Mouse (Mus musculus) stomach, embryonic 15.5 days (tissue): ENCODE results near the gene Mab21l2. TPM values are rescaled to one million over a fixed set of nuclear protein-coding genes. Genes with fewer than 3 reads are reported as not detected.
A peak's percentile ranks its signal among the peaks of the same experiment; 100 is the strongest.

Experiments
- ATAC-seq: fragments of 200-750 bp; cut with Nextera tagmentation; 2 replicates; pipeline ENCODE4 v1.8.0; 2017; ENCODE audit warnings: low read depth, moderate number of reproducible peaks, moderate TSS enrichment; ENCODE audit not compliant: insufficient read depth, low FRiP score
- H3K27ac ChIP-seq: fragments of 300-500 bp; sonication (generic); 2 replicates; pipeline ENCODE4 v1.5.1; 2015; ENCODE audit warnings: mild to moderate bottlenecking, inconsistent platforms
- H3K27me3 ChIP-seq: fragments of 300-500 bp; sonication (generic); replicated peaks from 2 replicates; pipeline ENCODE4 v1.6.1; 2015; ENCODE audit warnings: inconsistent platforms
- H3K36me3 ChIP-seq: fragments of 300-500 bp; sonication (generic); 2 replicates; pipeline ENCODE4 v1.6.1; 2015; ENCODE audit warnings: inconsistent platforms
- H3K4me1 ChIP-seq: fragments of 300-500 bp; sonication (generic); 2 replicates; pipeline ENCODE4 v1.6.1; 2015; ENCODE audit warnings: inconsistent platforms
- H3K4me2 ChIP-seq: fragments of 300-500 bp; sonication (generic); 2 replicates; pipeline ENCODE4 v1.6.1; 2015; ENCODE audit warnings: mild to moderate bottlenecking, inconsistent platforms
- H3K4me3 ChIP-seq: fragments of 300-500 bp; sonication (generic); replicated peaks from 2 replicates; pipeline ENCODE4 v1.5.1; 2015; ENCODE audit warnings: inconsistent platforms
- H3K9ac ChIP-seq: fragments of 300-500 bp; sonication (generic); 2 replicates; pipeline ENCODE4 v1.6.1; 2015; ENCODE audit warnings: inconsistent platforms
- H3K9me3 ChIP-seq: fragments of 300-500 bp; sonication (generic); 2 replicates; pipeline ENCODE4 v1.6.1; 2016; ENCODE audit warnings: inconsistent platforms
- WGBS: fragments of 180-500 bp; shearing (Covaris S2); methylation state at CpG from one replicate; pipeline ENCODE4 v1.1.7; 2015; 5-methylcytosine and 5-hydroxymethylcytosine counted together
- polyA plus RNA-seq: library from polyadenylated mRNA; unstranded; fragments of >200 nt; fragmentation: Nextera tagmentation; extraction: Ambion mirVana; gene quantifications from 2 replicates; pipeline ENCODE4 v1.2.1, GENCODE M21; 2015

The Mab21l2 gene
- polyA plus RNA-seq, 1 experiment from 2014 or later = 31.8 TPM

- H3K4me1 ChIP-seq = peaks cover 13% of the 10 kb centered on the region
- H3K9ac ChIP-seq = no peak overlapping the region
- ATAC-seq = no peak
- no peak overlapping the region for H3K27ac ChIP-seq
- WGBS = 36% methylated on average over 8 of the region's 8 CpGs
- peaks cover 39% of the 10 kb centered on the region for H3K27me3 ChIP-seq
- no peaks in the 10 kb centered on the region for H3K9me3 ChIP-seq
- H3K36me3 ChIP-seq = no peaks in the 10 kb centered on the region
- no peak overlapping the region for H3K4me2 ChIP-seq
- H3K4me3 ChIP-seq = no peak overlapping the region
Measured at GRCm38 (mm10) chr3:86551011-86551728, 2.7 kb upstream of the Mab21l2 start.

GRCm38 (mm10) chr3:86550301-86551010 lies 2.0 kb upstream of the Mab21l2 start:
- H3K4me2 ChIP-seq = no peak overlapping the region
- ATAC-seq = no peak
- peaks cover 13% of the 10 kb centered on the region for H3K4me1 ChIP-seq
- 17% methylated on average over 22 of the region's 22 CpGs for WGBS
- H3K27me3 ChIP-seq = peaks cover 39% of the 10 kb centered on the region
- H3K4me3 ChIP-seq = 0 out of 2 replicates have a peak overlapping the region, but pooled peaks have one; percentile 8
- H3K27ac ChIP-seq = no peak overlapping the region
- no peaks in the 10 kb centered on the region for H3K36me3 ChIP-seq
- H3K9me3 ChIP-seq = no peaks in the 10 kb centered on the region
- no peak overlapping the region for H3K9ac ChIP-seq

GRCm38 (mm10) chr3:86547251-86547791 lies 1.1 kb downstream of the Mab21l2 start:
- peaks cover 39% of the 10 kb centered on the region for H3K27me3 ChIP-seq
- peak overlapping the region; percentile 39 for H3K4me3 ChIP-seq
- peaks cover 13% of the 10 kb centered on the region for H3K4me1 ChIP-seq
- peak overlapping the region; percentile 55 for H3K4me2 ChIP-seq
- no peaks in the 10 kb centered on the region for H3K9me3 ChIP-seq
- WGBS = 5% methylated on average over 42 of the region's 42 CpGs
- no peak; the same call in 1 of the 2 replicates for ATAC-seq
- peak overlapping the region; percentile 49; the same call in 1 of the 2 replicates for H3K27ac ChIP-seq
- no peaks in the 10 kb centered on the region for H3K36me3 ChIP-seq
- no peak overlapping the region for H3K9ac ChIP-seq

GRCm38 (mm10) chr3:86546471-86547250 lies 1.8 kb downstream of the Mab21l2 start:
- no peak overlapping the region for H3K9ac ChIP-seq
- H3K4me3 ChIP-seq = peak overlapping the region; percentile 39
- WGBS = 1% methylated on average over 45 of the region's 45 CpGs
- peak overlapping the region; percentile 55 for H3K4me2 ChIP-seq
- peak overlapping the region; percentile 49; the same call in 1 of the 2 replicates for H3K27ac ChIP-seq
- no peaks in the 10 kb centered on the region for H3K9me3 ChIP-seq
- ATAC-seq = no peak
- peaks cover 13% of the 10 kb centered on the region for H3K4me1 ChIP-seq
- peaks cover 33% of the 10 kb centered on the region for H3K27me3 ChIP-seq
- H3K36me3 ChIP-seq = no peaks in the 10 kb centered on the region

- WGBS = 30% methylated on average over 5 of the region's 5 CpGs
Measured at GRCm38 (mm10) chr3:86545945-86546344, 2.5 kb downstream of the Mab21l2 start.

GRCm38 (mm10) chr3:86544785-86545184 lies 3.6 kb downstream of the Mab21l2 start:
- no peak overlapping the region for H3K4me2 ChIP-seq
- 45% methylated on average over 3 of the region's 3 CpGs for WGBS
- H3K9me3 ChIP-seq = no peaks in the 10 kb centered on the region
- H3K27ac ChIP-seq = no peak overlapping the region
- no peaks in the 10 kb centered on the region for H3K36me3 ChIP-seq
- ATAC-seq = no peak
- H3K27me3 ChIP-seq = peaks cover 17% of the 10 kb centered on the region
- peaks cover 13% of the 10 kb centered on the region for H3K4me1 ChIP-seq
- peak overlapping the region; percentile 14; the same call in 1 of the 2 replicates for H3K4me3 ChIP-seq
- no peak overlapping the region for H3K9ac ChIP-seq

More at GRCm38 (mm10) chr3:86545945-86546344, 2.5 kb downstream of the Mab21l2 start:
- H3K27ac ChIP-seq = no peak overlapping the region
- H3K9ac ChIP-seq = no peak overlapping the region
- H3K36me3 ChIP-seq = no peaks in the 10 kb centered on the region
- H3K9me3 ChIP-seq = no peaks in the 10 kb centered on the region
- H3K4me3 ChIP-seq = peak overlapping the region; percentile 39
- H3K4me1 ChIP-seq = peaks cover 13% of the 10 kb centered on the region
- H3K27me3 ChIP-seq = peaks cover 26% of the 10 kb centered on the region
- H3K4me2 ChIP-seq = peak overlapping the region; percentile 55
- no peak for ATAC-seq

GRCm38 (mm10) chr3:86541863-86542397 lies 6.5 kb downstream of the Mab21l2 start:
- Histone ChIP-seq H3K27me3 (peaks cover 6% of the 10 kb centered on the region), H3K9ac (no peak overlapping the region), H3K36me3 (no peaks in the 10 kb centered on the region), H3K9me3 (no peaks in the 10 kb centered on the region), H3K4me2 (no peak overlapping the region), H3K4me1 (peaks cover 7% of the 10 kb centered on the region), H3K27ac (no peak overlapping the region), H3K4me3 (no peak overlapping the region)
- ATAC-seq = no peak
- 75% methylated on average over 1 of the region's 1 CpGs for WGBS

GRCm38 (mm10) chr3:86541074-86541614 lies 7.3 kb downstream of the Mab21l2 start:
- Histone ChIP-seq H3K9me3 (no peaks in the 10 kb centered on the region), H3K9ac (no peak overlapping the region), H3K27me3 (no peaks in the 10 kb centered on the region; the same call in 1 of the 2 replicates), H3K36me3 (no peaks in the 10 kb centered on the region), H3K4me2 (no peak overlapping the region), H3K27ac (no peak overlapping the region), H3K4me1 (no peaks in the 10 kb centered on the region), H3K4me3 (no peak overlapping the region)
- 74% methylated on average over 4 of the region's 4 CpGs for WGBS
- ATAC-seq = no peak

GRCm38 (mm10) chr3:86539555-86540168 lies 8.8 kb downstream of the Mab21l2 start:
- no peak for ATAC-seq
- H3K36me3 ChIP-seq = no peaks in the 10 kb centered on the region
- no peaks in the 10 kb centered on the region; the same call in 1 of the 2 replicates for H3K27me3 ChIP-seq
- 59% methylated on average over 11 of the region's 11 CpGs for WGBS
- no peak overlapping the region for H3K9ac ChIP-seq
- H3K27ac ChIP-seq = no peak overlapping the region
- H3K9me3 ChIP-seq = no peaks in the 10 kb centered on the region
- H3K4me1 ChIP-seq = no peaks in the 10 kb centered on the region
- H3K4me2 ChIP-seq = no peak overlapping the region
- H3K4me3 ChIP-seq = no peak overlapping the region

- WGBS = 32% methylated on average over 13 of the region's 13 CpGs
- no peak; the same call in 1 of the 2 replicates for ATAC-seq
- no peaks in the 10 kb centered on the region for H3K27me3 ChIP-seq
Measured at GRCm38 (mm10) chr3:86538645-86539554, 9.5 kb downstream of the Mab21l2 start.

More at GRCm38 (mm10) chr3:86538645-86539554, 9.5 kb downstream of the Mab21l2 start:
- no peak overlapping the region for H3K9ac ChIP-seq
- no peak overlapping the region for H3K4me3 ChIP-seq
- H3K4me2 ChIP-seq = no peak overlapping the region
- no peaks in the 10 kb centered on the region for H3K4me1 ChIP-seq
- no peak overlapping the region for H3K27ac ChIP-seq
- H3K9me3 ChIP-seq = no peaks in the 10 kb centered on the region
- no peaks in the 10 kb centered on the region for H3K36me3 ChIP-seq
